Mouse (Mus musculus) olfactory bulb, adult 2 months (tissue): ENCODE data around the gene Lce1m.

Source experiments
- CTCF ChIP-seq: fragments of 200-500 bp; IDR thresholded peaks from 2 replicates; pipeline ENCODE4 v1.5.1; 2012; ENCODE audit warnings: low read depth, mild to moderate bottlenecking, low read length, moderate library complexity; ENCODE audit not compliant: insufficient read depth
- POLR2A ChIP-seq: fragments of 200-500 bp; IDR thresholded peaks from 2 replicates; pipeline ENCODE4 v1.6.1; 2012; ENCODE audit warnings: mild to moderate bottlenecking, low read depth, low read length, moderate library complexity; ENCODE audit not compliant: insufficient read depth

GRCm38 (mm10) chr3:93025486-93025885 is 6.6 kb upstream of the Lce1m start:
- TF ChIP-seq CTCF: no peak
- TF ChIP-seq POLR2A: no peak
